Mouse (Mus musculus): ENCODE data around the gene Cox20. TPM values are rescaled to one million over a fixed set of nuclear protein-coding genes. Genes with fewer than 3 reads are reported as not detected.
A peak's percentile ranks its signal among the peaks of the same experiment; 100 is the strongest.

Gene Cox20
- polyA plus RNA-seq, 1 experiment from 2014 or later, result 110 TPM

- 3% methylated on average over 36 of the region's 36 CpGs for WGBS
- Histone ChIP-seq H3K4me3 (peak overlapping the region; percentile 46), H3K4me1 (replicated peaks) (peaks cover 13% of the 10 kb centered on the region), H3K27ac (replicated peaks) (peak overlapping the region; percentile 85), H3K9ac (peak overlapping the region; percentile 48), H3K27me3 (no peaks in the 10 kb centered on the region), H3K4me2 (peak overlapping the region; percentile 59), H3K9me3 (no peaks in the 10 kb centered on the region), H3K36me3 (no peaks in the 10 kb centered on the region)
- peak; percentile 98 for ATAC-seq (ENCODE audit: low FRiP score, low read depth)
Observed at GRCm38 (mm10) chr1:178368548-178369271, 49.8 kb downstream of the Cox20 start.

DNA sequence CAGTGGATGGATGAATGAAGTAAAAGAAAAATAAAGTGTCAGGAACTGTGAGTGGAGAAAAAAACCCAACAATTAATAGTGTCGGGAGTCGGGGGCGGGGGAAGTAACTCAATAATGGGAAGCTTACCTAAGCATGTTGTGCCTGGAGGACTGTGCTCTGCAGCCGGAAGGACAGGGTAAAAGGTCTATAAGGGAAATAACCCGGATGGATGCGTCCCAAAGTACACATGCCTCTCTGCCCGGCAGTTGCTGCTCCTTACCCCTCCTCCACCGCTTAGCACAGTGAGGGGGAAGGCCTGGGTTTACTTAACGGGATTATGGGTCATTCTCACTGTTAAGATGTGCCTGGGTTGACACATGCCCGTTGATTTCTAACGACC is 50.3 kb downstream of the Cox20 start:
- H3K9me3 ChIP-seq, result no peaks in the 10 kb centered on the region
- H3K9ac ChIP-seq, result peak overlapping the region; percentile 48
- H3K36me3 ChIP-seq, result no peaks in the 10 kb centered on the region
- no peaks in the 10 kb centered on the region for H3K27me3 ChIP-seq
- peak overlapping the region; percentile 85 for H3K27ac ChIP-seq (replicated peaks)
- ATAC-seq (ENCODE audit: low FRiP score, low read depth), result peak; percentile 76
- H3K4me2 ChIP-seq, result peak overlapping the region; percentile 59
- H3K4me1 ChIP-seq (replicated peaks), result peaks cover 13% of the 10 kb centered on the region
- peak overlapping the region; percentile 46 for H3K4me3 ChIP-seq
- 2% methylated on average over 11 of the region's 11 CpGs for WGBS

Small RNAs within 50 kb of the gene (microRNA-seq; reads per million reads assigned to microRNA genes)
- gene Gm27458, result not detected

Other genes starting within 250 kb of the Cox20 start
- gene Desi2, start 131.7 kb upstream of the Cox20 start, polyA plus RNA-seq (2015; fragmentation: Nextera tagmentation; extraction: Ambion mirVana), result 20.3 and 23.5 TPM in 2 replicates
- 278 and 287 TPM in 2 replicates for gene Hnrnpu, start 18.7 kb downstream of the Cox20 start, polyA plus RNA-seq (2015; fragmentation: Nextera tagmentation; extraction: Ambion mirVana)
- 9.9 and 11.2 TPM in 2 replicates for gene Efcab2, start 87.0 kb downstream of the Cox20 start, polyA plus RNA-seq (2015; fragmentation: Nextera tagmentation; extraction: Ambion mirVana)
- 10.8 and 11.8 TPM in 2 replicates for gene Kif26b, start 210.0 kb downstream of the Cox20 start, polyA plus RNA-seq (2015; fragmentation: Nextera tagmentation; extraction: Ambion mirVana)